Mouse (Mus musculus): Measurements from ENCODE around the gene Tmod3.

DNA sequence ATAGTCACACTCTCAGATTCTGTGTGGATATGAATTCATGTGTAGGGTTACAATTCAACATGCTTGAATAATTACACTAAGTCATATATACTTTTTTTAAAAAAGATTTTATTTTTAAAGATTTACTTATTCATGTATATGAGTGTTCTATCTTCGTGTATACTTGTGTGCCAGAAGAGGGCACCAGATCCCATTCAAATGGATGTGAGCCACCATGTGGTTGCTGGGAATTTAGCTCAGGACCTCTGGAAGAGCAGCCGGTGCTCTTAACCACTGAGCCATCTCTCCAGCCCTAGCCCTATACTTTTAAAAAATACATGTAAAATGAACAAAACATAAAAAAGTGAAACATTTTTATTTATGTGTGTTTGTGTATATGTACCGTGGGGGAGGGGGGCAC lies 91.9 kb downstream of the Tmod3 start:
- TF ChIP-seq CTCF (IDR thresholded peaks at IDR 0.05; ENCODE audit: control insufficient read depth, insufficient read depth, low read length) (no peak), POLR2A (IDR thresholded peaks at IDR 0.05; ENCODE audit: borderline replicate concordance, control insufficient read depth, low read depth, low read length) (no peak)
